Mouse (Mus musculus) liver, embryonic 14.5 days (tissue): ENCODE measurements around the gene Ptpn5.

ENCODE experiments used
- CTCF ChIP-seq: IDR thresholded peaks from 2 replicates; pipeline ENCODE4 v1.5.1; 2016; ENCODE audit warnings: antibody characterized with exemption, low read depth, control low read depth
- EP300 ChIP-seq: IDR thresholded peaks from 2 replicates; pipeline ENCODE4 v1.6.1; 2016; ENCODE audit warnings: antibody characterized with exemption, low read depth

DNA sequence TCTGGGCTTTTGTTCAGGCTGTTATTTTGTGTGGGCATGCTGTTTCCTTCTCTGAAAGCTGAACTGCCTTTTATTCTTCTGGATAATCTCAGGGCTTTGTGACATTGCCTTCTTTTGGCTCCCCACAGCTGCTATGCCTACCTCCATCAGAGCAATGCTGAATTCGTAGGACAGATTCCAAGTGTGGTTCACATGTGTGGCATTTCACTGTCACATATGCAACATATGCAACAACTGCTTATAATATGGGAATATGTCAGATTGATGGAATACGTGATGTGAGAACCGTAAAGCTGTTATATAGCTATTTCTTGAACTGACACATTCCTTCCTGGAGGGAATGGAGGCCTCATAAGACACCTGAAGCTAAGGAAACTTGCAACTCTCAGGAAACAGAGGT is 66.5 kb downstream of the Ptpn5 start:
- no peak for TF ChIP-seq EP300
- no peak for TF ChIP-seq CTCF
